Mouse (Mus musculus): ENCODE measurements around the gene Rpl28. TPM values are rescaled to one million over a fixed set of nuclear protein-coding genes. Genes with fewer than 3 reads are reported as not detected.

Gene Rpl28
- polyA plus RNA-seq (2012; rRNA removed) = 448 and 645 TPM in 2 replicates

- peak; percentile 90 for DNase-seq (ENCODE audit: low spot score)
Measured at GRCm38 (mm10) chr7:4792278-4793212, at the start of gene Rpl28. Rpl28 (plus strand) TSS chr7:4792874.

DNA sequence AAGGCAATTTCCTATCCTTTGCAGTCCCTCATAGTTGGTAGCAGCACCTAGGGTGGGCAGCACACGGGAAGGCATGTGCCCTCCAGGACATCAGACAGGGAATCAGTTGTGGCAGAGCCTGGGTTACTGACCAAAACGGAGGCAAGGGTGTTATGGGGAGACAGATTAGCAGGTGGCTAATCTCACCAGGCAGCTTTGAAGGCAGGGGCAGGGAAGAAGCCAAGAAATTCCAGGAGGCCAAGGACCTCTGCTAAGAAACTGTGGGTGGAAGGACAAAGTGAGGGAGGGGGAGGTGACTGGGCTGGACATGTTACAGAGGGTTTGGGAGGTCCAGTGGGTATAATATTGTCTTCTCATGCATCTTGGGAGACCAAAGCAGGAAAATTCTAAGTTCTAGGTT is 49.3 kb upstream of the Rpl28 start:
- DNase-seq (ENCODE audit: low spot score) = no peak

DNA sequence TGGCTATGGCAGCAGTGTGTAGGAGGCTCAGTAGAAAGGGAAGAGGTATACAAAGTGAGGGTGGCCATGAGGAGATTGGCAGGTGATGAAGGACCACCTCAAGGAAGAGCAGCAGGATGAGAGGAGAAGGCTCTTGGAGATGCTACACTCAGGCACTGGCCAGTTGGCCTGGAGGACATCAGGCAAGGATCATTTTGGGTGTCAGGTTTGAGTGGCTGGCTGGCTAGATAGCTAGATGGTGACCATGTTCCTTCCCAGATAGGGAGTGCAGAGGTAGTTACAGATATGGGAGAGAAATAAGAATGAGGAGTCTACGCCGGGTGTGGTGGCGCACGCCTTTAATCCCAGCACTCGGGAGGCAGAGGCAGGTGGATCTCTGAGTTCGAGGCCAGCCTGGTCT is 47.8 kb upstream of the Rpl28 start:
- no peak for DNase-seq (ENCODE audit: low spot score)

DNA sequence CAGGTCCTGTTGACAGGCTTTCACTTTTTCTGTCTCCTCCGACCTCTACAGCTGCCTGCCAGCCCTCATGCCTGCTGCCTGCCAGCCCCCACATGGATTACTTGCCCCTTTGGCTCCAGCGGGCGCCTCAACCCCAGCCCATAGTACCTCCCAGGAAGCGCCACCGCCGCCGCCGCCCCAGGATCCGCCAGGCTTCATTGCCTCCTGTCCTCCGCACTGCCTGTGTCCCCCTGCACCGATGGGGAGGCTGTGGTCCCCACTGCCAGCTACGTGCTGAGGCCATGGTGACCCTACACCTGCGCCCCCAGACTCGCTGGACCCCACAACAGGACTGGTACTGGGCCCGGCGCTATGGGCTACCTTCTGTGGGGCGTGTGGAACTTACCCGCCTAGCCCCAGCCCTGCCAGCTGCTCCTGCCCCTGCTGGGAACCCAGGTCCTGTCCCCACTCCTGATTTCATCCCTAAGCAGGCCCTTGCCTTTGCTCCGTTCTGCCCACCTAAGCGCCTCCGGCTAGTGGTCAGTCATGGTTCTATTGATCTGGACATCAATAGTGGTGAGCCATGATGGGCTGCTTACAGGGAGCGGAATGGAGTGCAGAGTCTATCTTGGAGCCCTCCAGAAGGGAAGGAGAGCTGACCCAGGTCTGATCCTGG is 46.2 kb upstream of the Rpl28 start:
- no peak for DNase-seq (ENCODE audit: low spot score)

DNA sequence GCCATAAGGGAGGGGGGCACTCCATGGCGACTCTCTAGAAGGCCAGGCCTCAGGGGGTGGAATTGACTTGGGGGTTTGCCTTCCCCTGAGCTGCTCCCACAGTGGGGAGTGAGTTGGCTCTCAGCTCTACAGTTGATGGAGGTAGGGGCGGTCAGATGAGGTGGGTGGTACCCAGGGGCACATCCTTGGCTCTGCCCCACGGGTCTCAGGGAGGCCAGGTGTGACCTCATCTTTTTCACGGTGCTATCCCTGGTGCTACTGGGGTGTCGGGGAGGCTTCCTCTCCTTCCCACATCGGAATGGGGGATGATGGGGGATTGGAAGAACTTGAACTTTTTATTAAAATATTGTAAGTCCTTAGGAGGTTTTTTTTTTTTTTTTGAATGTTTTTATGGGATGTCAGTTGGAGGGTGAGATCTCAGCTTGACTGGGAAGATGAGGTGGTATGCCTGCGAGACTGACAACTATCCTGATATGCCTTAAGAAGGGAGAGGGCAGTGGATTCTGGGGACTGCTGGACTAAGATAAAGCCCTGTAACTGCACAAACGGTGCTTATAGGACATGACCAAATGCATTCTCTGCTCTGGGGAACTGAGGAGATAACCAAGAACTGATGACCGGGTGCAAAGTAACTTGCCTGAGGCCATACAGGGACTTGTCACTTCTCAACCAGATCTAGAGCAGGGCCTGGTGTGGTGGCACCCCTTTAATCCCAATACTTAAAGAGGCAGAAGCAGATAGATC is 45.3 kb upstream of the Rpl28 start:
- no peak for DNase-seq (ENCODE audit: low spot score)

DNA sequence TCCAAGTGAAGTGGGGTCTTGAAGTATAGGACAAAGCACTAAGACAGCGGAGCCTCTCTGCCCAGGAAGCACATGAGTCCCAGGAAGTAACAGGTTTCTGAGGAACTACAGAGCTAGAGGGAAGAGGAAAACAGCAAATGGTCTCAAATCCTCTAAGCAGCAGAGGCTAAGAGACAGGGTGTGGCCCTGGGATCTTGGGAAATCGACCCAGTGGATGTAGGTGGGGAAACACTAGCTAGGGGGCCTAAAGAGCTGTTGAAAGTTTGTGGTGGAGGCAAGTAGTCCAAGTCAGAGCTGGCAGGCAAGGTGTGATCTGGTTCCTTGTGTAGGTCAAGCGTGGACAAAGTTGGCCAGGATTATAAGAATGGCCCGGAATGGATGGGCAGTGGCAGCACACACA is 44.4 kb upstream of the Rpl28 start:
- no peak for DNase-seq (ENCODE audit: low spot score)

DNA sequence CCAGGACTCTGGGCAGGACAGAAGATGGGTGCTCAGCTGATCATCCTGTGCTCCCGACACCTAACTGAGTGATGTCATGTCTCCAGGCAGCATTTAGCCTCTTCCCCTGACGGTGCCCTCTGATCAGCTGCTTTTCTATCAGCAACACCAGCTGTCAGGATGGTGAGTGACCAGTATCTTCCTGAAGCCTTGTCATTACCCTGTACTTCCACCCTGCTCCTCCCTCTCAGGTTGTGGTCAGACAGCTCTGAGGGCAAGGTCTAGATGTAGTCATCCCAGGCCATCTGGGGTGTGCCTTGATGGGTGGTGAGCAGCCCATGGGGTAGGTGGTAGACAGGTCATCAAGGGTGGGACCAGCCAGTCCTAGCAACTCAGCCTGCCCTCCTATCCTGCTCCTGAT is 43.5 kb upstream of the Rpl28 start:
- no peak for DNase-seq (ENCODE audit: low spot score)

GRCm38 (mm10) chr7:4751971-4752820 is 40.5 kb upstream of the Rpl28 start:
- no peak for DNase-seq (ENCODE audit: low spot score)

- DNase-seq (ENCODE audit: low spot score) = no peak
Measured at GRCm38 (mm10) chr7:4752821-4753570, 39.7 kb upstream of the Rpl28 start, which contains the start of gene Cox6b2. Cox6b2 (minus strand) TSS chr7:4753094.

DNA sequence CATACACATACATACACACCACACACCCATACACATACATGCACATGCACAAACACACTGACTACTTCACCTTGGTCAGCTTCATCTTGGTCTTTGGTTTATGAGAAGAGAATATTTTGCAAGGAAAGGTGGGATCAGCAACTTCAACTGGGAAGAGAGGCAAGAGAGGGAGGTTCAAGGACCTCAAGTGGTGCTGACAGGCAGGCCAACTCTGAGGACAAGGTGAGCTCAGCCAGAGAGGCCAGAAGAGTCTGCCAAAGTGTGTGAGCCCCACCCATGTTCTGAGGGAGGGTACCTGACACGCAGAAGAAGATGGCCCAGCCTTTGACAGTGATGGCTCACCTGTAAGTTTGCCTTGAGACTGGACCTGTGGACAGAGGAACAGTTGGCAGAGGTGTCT is 33.0 kb upstream of the Rpl28 start:
- no peak for DNase-seq (ENCODE audit: low spot score)

GRCm38 (mm10) chr7:4764946-4765710 is 27.5 kb upstream of the Rpl28 start:
- DNase-seq (ENCODE audit: low spot score) = no peak

GRCm38 (mm10) chr7:4771202-4771601 is 21.5 kb upstream of the Rpl28 start, which contains the start of gene Fam71e2:
Fam71e2 (minus strand) TSS chr7:4771302.
- DNase-seq (ENCODE audit: low spot score) = no peak

GRCm38 (mm10) chr7:4776131-4776530 is 16.5 kb upstream of the Rpl28 start:
- no peak for DNase-seq (ENCODE audit: low spot score)

DNA sequence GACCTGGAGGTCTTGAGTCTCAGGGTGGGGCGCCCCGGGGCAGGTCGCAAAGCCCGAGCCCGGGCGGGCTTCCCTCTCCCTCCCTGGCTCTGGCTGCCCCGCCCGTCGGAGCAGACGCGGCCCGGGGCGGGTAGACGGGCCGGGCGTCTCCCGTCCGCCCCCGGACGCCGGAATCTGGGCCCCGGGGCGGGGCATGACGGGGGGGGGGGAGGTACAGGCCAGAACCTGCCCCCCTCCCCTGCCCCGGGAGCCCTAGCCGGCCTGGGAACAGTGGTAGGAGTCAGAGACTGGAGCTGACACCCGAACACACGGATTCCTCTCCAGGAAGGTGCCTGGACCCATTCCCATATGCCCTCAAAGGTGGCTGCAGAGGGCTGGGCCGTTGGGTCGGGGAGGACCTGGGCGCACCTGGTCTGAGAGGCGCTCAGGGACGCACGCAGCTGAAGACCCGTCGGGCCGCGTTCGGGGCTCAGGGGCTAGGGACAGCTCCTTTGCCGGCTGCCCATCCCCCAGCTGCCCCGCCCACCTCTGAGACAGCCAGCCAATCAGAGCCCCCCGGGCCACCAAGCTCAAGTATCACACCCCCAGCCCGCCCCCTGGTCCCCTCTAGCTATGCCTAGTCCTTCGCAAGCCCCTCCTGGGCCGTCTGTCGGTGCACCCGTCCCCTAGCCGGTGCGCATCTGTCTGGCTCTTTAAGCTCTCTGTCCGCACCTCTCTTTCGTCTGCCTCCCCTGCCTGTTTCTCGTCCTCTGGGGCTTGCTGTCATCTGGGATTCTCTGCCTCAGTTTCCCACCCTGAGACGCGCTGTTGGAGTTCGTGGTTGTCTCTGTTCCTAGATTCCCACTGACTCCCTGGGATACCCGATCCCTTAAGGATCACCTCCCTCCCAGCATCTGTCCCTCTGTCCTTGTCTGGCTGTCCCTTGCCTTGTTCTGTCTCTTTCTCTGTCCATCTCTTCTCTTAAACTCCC is 15.5 kb upstream of the Rpl28 start:
- peak; percentile 38 for DNase-seq (ENCODE audit: low spot score)

DNA sequence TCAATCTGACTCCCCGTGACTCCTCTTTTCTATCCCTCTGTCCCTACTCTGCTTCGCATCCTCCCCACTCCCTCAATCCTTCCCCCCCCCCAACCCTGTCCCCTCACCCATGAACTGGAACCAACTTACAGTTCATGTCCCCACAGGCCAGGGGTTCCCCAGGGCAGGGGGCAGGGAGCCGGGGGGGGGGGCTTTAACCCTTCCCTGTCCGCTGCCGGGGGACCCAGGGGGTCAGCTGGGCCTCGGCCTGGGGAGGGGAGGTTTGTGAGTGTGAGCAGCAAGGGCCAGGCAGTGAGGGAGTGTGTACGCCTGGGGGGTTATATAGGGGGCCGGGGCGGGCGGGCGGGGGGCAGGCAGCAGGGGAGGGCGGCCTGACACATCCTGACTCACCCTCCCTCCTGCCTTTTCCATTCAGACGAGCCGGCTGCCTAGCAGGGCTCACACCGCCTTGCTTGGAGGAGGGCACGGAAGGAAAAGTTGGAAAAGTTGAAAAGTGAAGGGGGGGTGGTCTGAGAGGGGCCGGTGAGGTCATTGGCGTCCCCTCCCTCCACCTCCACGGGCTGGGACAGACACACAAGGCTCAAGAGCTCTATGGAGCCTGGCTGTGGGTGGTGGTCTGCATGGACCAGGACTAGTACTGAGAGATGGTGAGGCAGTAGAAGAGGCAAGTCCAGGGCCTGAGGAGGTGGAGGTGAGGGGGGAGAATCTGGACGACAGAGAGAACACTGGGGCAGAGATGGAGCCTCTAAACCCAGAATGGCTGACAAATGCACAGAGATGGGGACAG is 14.6 kb upstream of the Rpl28 start:
- DNase-seq (ENCODE audit: low spot score) = no peak

DNA sequence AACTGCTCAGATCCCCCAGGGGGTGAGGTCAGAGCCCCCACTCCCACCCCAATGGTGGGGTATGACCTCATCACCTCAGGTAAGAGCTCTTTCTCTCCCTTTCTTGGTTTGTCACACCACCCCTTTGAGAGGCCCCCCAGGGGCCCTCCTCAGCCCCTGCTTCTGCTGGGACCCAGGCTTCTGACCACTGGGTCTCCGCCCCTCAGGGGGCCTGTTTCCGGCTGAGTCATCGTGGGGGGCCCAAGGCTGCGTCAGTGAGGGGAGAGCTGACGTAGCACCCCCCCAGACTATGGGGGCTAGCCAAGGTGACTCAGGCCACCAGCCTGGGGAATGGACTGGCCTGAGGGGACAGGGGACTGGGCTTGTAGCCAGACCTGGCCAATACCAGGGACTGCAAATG is 12.8 kb upstream of the Rpl28 start:
- no peak for DNase-seq (ENCODE audit: low spot score)

DNA sequence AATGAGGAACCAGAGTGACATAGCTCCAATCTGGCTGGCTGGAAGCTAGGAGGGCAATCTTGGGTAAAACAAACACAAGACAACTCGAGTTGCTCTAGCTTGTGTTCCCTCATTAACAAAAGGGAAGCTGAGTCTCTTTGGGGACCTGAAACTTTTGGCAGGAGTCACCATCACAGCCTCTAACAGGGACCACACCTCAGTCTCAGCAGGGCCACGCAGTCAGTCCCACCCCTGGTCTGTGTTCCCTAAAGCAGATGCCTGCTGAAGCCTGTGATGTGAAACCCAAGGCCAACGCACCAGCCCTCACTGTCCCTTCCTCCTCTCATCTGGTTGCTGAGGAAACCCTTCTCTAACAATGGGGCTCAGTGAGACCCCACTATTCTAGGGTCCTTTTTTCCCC is 10.5 kb upstream of the Rpl28 start:
- no peak for DNase-seq (ENCODE audit: low spot score)

GRCm38 (mm10) chr7:4782759-4783158 is 9.9 kb upstream of the Rpl28 start, which contains the start of the genes Il11 and Tmem190:
Il11 (minus strand) TSS chr7:4782859.
Tmem190 (plus strand) TSS chr7:4782937.
- DNase-seq (ENCODE audit: low spot score) = no peak
